Mouse (Mus musculus) heart, embryonic 12.5 days (tissue): ENCODE data around the gene Isoc2a. TPM values are rescaled to one million over a fixed set of nuclear protein-coding genes. Genes with fewer than 3 reads are reported as not detected.
A peak's percentile ranks its signal among the peaks of the same experiment; 100 is the strongest.
"Not testable (repeated sequence)": the region's sequence is repeated elsewhere in the genome, so short reads cannot be mapped to it uniquely, and the experiment has no call there.

Experiments
- ATAC-seq: fragments of 200-750 bp; cut with Nextera tagmentation; 2 replicates; pipeline ENCODE4 v1.8.0; 2017; ENCODE audit warnings: moderate TSS enrichment, moderate library complexity; ENCODE audit not compliant: insufficient number of reproducible peaks, low FRiP score
- H3K27ac ChIP-seq: fragments of 300-500 bp; sonication (generic); 2 replicates; pipeline ENCODE4 v1.5.1; 2016; ENCODE audit warnings: mild to moderate bottlenecking, moderate library complexity; ENCODE audit not compliant: poor library complexity, severe bottlenecking
- H3K27me3 ChIP-seq: fragments of 300-500 bp; sonication (generic); replicated peaks from 2 replicates; pipeline ENCODE4 v1.6.1; 2016; ENCODE audit warnings: mild to moderate bottlenecking, moderate library complexity
- H3K36me3 ChIP-seq: fragments of 300-500 bp; sonication (generic); 2 replicates; pipeline ENCODE4 v1.6.1; 2016; ENCODE audit warnings: mild to moderate bottlenecking, moderate library complexity
- H3K4me1 ChIP-seq: fragments of 300-500 bp; sonication (generic); replicated peaks from 2 replicates; pipeline ENCODE4 v1.6.1; 2016; ENCODE audit warnings: mild to moderate bottlenecking
- H3K4me2 ChIP-seq: fragments of 300-500 bp; sonication (generic); 2 replicates; pipeline ENCODE4 v1.6.1; 2016; ENCODE audit warnings: mild to moderate bottlenecking, moderate library complexity
- H3K4me3 ChIP-seq: fragments of 300-500 bp; sonication (generic); 2 replicates; pipeline ENCODE4 v1.5.1; 2016; ENCODE audit warnings: mild to moderate bottlenecking
- H3K9ac ChIP-seq: fragments of 300-500 bp; sonication (generic); 2 replicates; pipeline ENCODE4 v1.6.1; 2016; ENCODE audit warnings: mild to moderate bottlenecking, moderate library complexity
- H3K9me3 ChIP-seq: fragments of 300-500 bp; sonication (generic); replicated peaks from 2 replicates; pipeline ENCODE4 v1.6.1; 2016; ENCODE audit warnings: mild to moderate bottlenecking, moderate library complexity
- WGBS: fragments of 180-500 bp; shearing (Covaris S2); methylation state at CpG from one replicate; pipeline ENCODE4 v1.1.7; 2016; 5-methylcytosine and 5-hydroxymethylcytosine counted together
- polyA plus RNA-seq: library from polyadenylated mRNA; unstranded; fragments of >200 nt; fragmentation: Nextera tagmentation; extraction: Ambion mirVana; gene quantifications from 2 replicates; pipeline ENCODE4 v1.2.1, GENCODE M21; 2016

Gene Isoc2a
- polyA plus RNA-seq, 1 experiment from 2014 or later, result 1.0 TPM

- WGBS, result 50% methylated on average over 9 of the region's 9 CpGs
- no peak overlapping the region for H3K9ac ChIP-seq
Measured at GRCm38 (mm10) chr7:4849372-4849771, 27.6 kb upstream of the Isoc2a start.

GRCm38 (mm10) chr7:4850621-4851314, 26.2 kb upstream of the Isoc2a start:
- H3K27me3 ChIP-seq, result peaks cover 41% of the 10 kb centered on the region
- peaks cover 11% of the 10 kb centered on the region for H3K9me3 ChIP-seq
- 75% methylated on average over 11 of the region's 11 CpGs for whole genome bisulfite sequencing
- H3K36me3 ChIP-seq, result no peaks in the 10 kb centered on the region
- H3K9ac ChIP-seq, result no peak overlapping the region
- no peaks in the 10 kb centered on the region for H3K4me1 ChIP-seq
- no peak overlapping the region for H3K4me2 ChIP-seq
- ATAC-seq, result no peak
- no peak overlapping the region for H3K27ac ChIP-seq
- H3K4me3 ChIP-seq, result no peak overlapping the region

More at GRCm38 (mm10) chr7:4849372-4849771, 27.6 kb upstream of the Isoc2a start:
- Histone ChIP-seq H3K4me2 (no peak overlapping the region), H3K27ac (no peak overlapping the region), H3K9me3 (peaks cover 13% of the 10 kb centered on the region), H3K36me3 (no peaks in the 10 kb centered on the region), H3K4me3 (no peak overlapping the region), H3K27me3 (peaks cover 55% of the 10 kb centered on the region), H3K4me1 (peaks cover 5% of the 10 kb centered on the region)
- no peak for ATAC-seq

- H3K9me3 ChIP-seq, result peaks cover 7% of the 10 kb centered on the region
- H3K9ac ChIP-seq, result no peak overlapping the region
- no peaks in the 10 kb centered on the region for H3K36me3 ChIP-seq
- H3K4me1 ChIP-seq, result no peaks in the 10 kb centered on the region
- no peak for ATAC-seq
- H3K4me2 ChIP-seq, result no peak overlapping the region
- no peak overlapping the region for H3K27ac ChIP-seq
- H3K27me3 ChIP-seq, result peaks cover 36% of the 10 kb centered on the region
- no peak overlapping the region for H3K4me3 ChIP-seq
- WGBS, result 64% methylated on average over 8 of the region's 8 CpGs
Measured at GRCm38 (mm10) chr7:4851315-4851688, 25.7 kb upstream of the Isoc2a start.

GRCm38 (mm10) chr7:4853613-4854012, 23.3 kb upstream of the Isoc2a start:
- H3K36me3 ChIP-seq, result no peaks in the 10 kb centered on the region
- no peaks in the 10 kb centered on the region for H3K4me1 ChIP-seq
- WGBS, result 62% methylated on average over 3 of the region's 3 CpGs
- ATAC-seq, result no peak
- H3K9me3 ChIP-seq, result no peaks in the 10 kb centered on the region; the same call in 1 of the 2 replicates
- no peak overlapping the region for H3K9ac ChIP-seq
- H3K27me3 ChIP-seq, result peaks cover 28% of the 10 kb centered on the region
- no peak overlapping the region for H3K4me3 ChIP-seq
- H3K4me2 ChIP-seq, result no peak overlapping the region
- H3K27ac ChIP-seq, result no peak overlapping the region

- no peaks in the 10 kb centered on the region for H3K4me1 ChIP-seq
- WGBS, result 78% methylated on average over 9 of the region's 9 CpGs
- no peak overlapping the region for H3K9ac ChIP-seq
- H3K36me3 ChIP-seq, result no peaks in the 10 kb centered on the region
- no peak overlapping the region for H3K27ac ChIP-seq
- H3K4me2 ChIP-seq, result no peak overlapping the region
- H3K27me3 ChIP-seq, result peaks cover 10% of the 10 kb centered on the region
- ATAC-seq, result no peak
- H3K4me3 ChIP-seq, result no peak overlapping the region
- H3K9me3 ChIP-seq, result no peaks in the 10 kb centered on the region; the same call in 1 of the 2 replicates
Measured at GRCm38 (mm10) chr7:4856508-4856907, 20.4 kb upstream of the Isoc2a start.

- Histone ChIP-seq H3K36me3 (no peaks in the 10 kb centered on the region), H3K4me1 (no peaks in the 10 kb centered on the region), H3K27ac (no peak overlapping the region), H3K4me2 (no peak overlapping the region), H3K9me3 (no peaks in the 10 kb centered on the region; the same call in 1 of the 2 replicates), H3K4me3 (no peak overlapping the region), H3K27me3 (peaks cover 10% of the 10 kb centered on the region), H3K9ac (no peak overlapping the region)
- ATAC-seq, result no peak
- WGBS, result 56% methylated on average over 7 of the region's 7 CpGs
Measured at GRCm38 (mm10) chr7:4857321-4857720, 19.6 kb upstream of the Isoc2a start.

- Histone ChIP-seq H3K4me1 (peaks cover 3% of the 10 kb centered on the region; the same call in 1 of the 2 replicates), H3K9me3 (no peaks in the 10 kb centered on the region), H3K27ac (no peak overlapping the region), H3K27me3 (peaks cover 10% of the 10 kb centered on the region), H3K4me2 (no peak overlapping the region), H3K36me3 (no peaks in the 10 kb centered on the region), H3K4me3 (no peak overlapping the region), H3K9ac (no peak overlapping the region)
- WGBS, result 71% methylated on average over 12 of the region's 12 CpGs
- no peak for ATAC-seq
Measured at GRCm38 (mm10) chr7:4859418-4859978, 17.5 kb upstream of the Isoc2a start.

GRCm38 (mm10) chr7:4860926-4861325, 16.0 kb upstream of the Isoc2a start:
- H3K36me3 ChIP-seq, ATAC-seq, H3K4me2 ChIP-seq, H3K9me3 ChIP-seq, H3K27me3 ChIP-seq, H3K4me1 ChIP-seq, H3K4me3 ChIP-seq, H3K27ac ChIP-seq, H3K9ac ChIP-seq: not testable (repeated sequence)
- WGBS, result 68% methylated on average over 3 of the region's 3 CpGs

GRCm38 (mm10) chr7:4863041-4863440, 13.9 kb upstream of the Isoc2a start:
- Histone ChIP-seq H3K4me2 (no peak overlapping the region), H3K9me3 (no peaks in the 10 kb centered on the region)
- 32% methylated on average over 1 of the region's 1 CpGs for WGBS

GRCm38 (mm10) chr7:4863541-4864080, 13.3 kb upstream of the Isoc2a start:
- no peak overlapping the region for H3K4me3 ChIP-seq
- H3K27ac ChIP-seq, result peak overlapping the region; percentile 8; the same call in 1 of the 2 replicates
- no peak overlapping the region for H3K9ac ChIP-seq
- peaks cover 15% of the 10 kb centered on the region; the same call in 1 of the 2 replicates for H3K4me1 ChIP-seq
- no peaks in the 10 kb centered on the region for H3K27me3 ChIP-seq
- H3K36me3 ChIP-seq, result no peaks in the 10 kb centered on the region
- no peaks in the 10 kb centered on the region for H3K9me3 ChIP-seq
- H3K4me2 ChIP-seq, result no peak overlapping the region
- no peak for ATAC-seq
- WGBS, result 67% methylated on average over 7 of the region's 7 CpGs

More at GRCm38 (mm10) chr7:4863041-4863440, 13.9 kb upstream of the Isoc2a start:
- peak overlapping the region; percentile 8; the same call in 1 of the 2 replicates for H3K27ac ChIP-seq
- peaks cover 13% of the 10 kb centered on the region; the same call in 1 of the 2 replicates for H3K4me1 ChIP-seq
- H3K4me3 ChIP-seq, result no peak overlapping the region
- H3K9ac ChIP-seq, result no peak overlapping the region
- no peaks in the 10 kb centered on the region for H3K36me3 ChIP-seq
- no peak for ATAC-seq
- no peaks in the 10 kb centered on the region; the same call in 1 of the 2 replicates for H3K27me3 ChIP-seq

GRCm38 (mm10) chr7:4864130-4864845, 12.7 kb upstream of the Isoc2a start:
- WGBS, result 82% methylated on average over 5 of the region's 5 CpGs
- no peak for ATAC-seq

More at GRCm38 (mm10) chr7:4864130-4864845, 12.7 kb upstream of the Isoc2a start:
- H3K4me3 ChIP-seq, result no peak overlapping the region
- H3K27me3 ChIP-seq, result no peaks in the 10 kb centered on the region
- no peaks in the 10 kb centered on the region for H3K9me3 ChIP-seq
- no peak overlapping the region for H3K4me2 ChIP-seq
- H3K36me3 ChIP-seq, result no peaks in the 10 kb centered on the region
- H3K9ac ChIP-seq, result no peak overlapping the region
- no peak overlapping the region for H3K27ac ChIP-seq
- peaks cover 15% of the 10 kb centered on the region; the same call in 1 of the 2 replicates for H3K4me1 ChIP-seq
